Mouse (Mus musculus) testis, adult 2 months (tissue): ENCODE measurements around the gene Slamf8.

Source experiments
- CTCF ChIP-seq: fragments of 200-500 bp; IDR thresholded peaks from 2 replicates; pipeline ENCODE4 v1.5.1; 2012; ENCODE audit warnings: low read depth, mild to moderate bottlenecking, inconsistent platforms, low read length, moderate library complexity; ENCODE audit not compliant: control insufficient read depth, insufficient read depth, insufficient replicate concordance
- POLR2A ChIP-seq: fragments of 200-500 bp; IDR thresholded peaks from 2 replicates; pipeline ENCODE4 v1.6.1; 2012; ENCODE audit warnings: low read depth, mild to moderate bottlenecking, inconsistent platforms, low read length, moderate library complexity; ENCODE audit not compliant: control insufficient read depth

- TF ChIP-seq POLR2A (no peak), CTCF (no peak)
Observed at GRCm38 (mm10) chr1:172549314-172549713, 41.1 kb downstream of the Slamf8 start.
